Mouse (Mus musculus) small intestine, adult 2 months (tissue): Measurements from ENCODE around the gene Rap1gap2.

Experiments
- CTCF ChIP-seq: fragments of 200-500 bp; IDR thresholded peaks from 2 replicates; pipeline ENCODE4 v1.5.1; 2012; ENCODE audit warnings: low read depth, mild to moderate bottlenecking, control low read depth, inconsistent platforms, low read length, moderate library complexity, mixed read lengths; ENCODE audit not compliant: insufficient replicate concordance, insufficient read length; ENCODE audit errors: extremely low read depth
- POLR2A ChIP-seq: fragments of 200-500 bp; IDR thresholded peaks from 2 replicates; pipeline ENCODE4 v1.6.1; 2012; ENCODE audit warnings: low read depth, mild to moderate bottlenecking, control low read depth, inconsistent platforms, low read length, moderate library complexity

DNA sequence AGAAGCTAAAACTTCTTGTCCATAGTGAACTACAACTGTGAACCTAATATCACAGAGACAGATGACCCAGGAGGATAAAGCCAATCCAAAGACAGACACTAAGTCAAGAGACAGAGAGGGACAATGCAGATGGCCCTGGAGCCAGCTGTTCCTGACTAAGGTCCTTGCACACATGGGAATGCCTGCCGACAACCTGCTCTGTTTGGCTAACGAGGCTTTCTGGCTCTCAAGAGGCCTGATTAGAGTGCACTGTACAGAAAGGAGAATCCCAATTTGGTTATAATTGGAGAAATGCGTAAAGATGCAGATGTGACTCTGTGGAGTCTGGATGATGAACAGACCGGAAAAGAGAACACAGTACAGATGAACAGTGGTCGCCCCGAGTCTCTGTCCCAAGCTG lies 104.4 kb downstream of the Rap1gap2 start:
- TF ChIP-seq POLR2A (no peak), CTCF (no peak)
